Mouse (Mus musculus) lung, adult 2 months (tissue): ENCODE data around the gene Retnlb.

Experiments used
- CTCF ChIP-seq: fragments of 200-500 bp; IDR thresholded peaks from 2 replicates; pipeline ENCODE4 v1.5.1; 2011; ENCODE audit warnings: mild to moderate bottlenecking, low read length, control low read depth; ENCODE audit not compliant: insufficient read depth
- POLR2A ChIP-seq: fragments of 200-500 bp; IDR thresholded peaks from 2 replicates; pipeline ENCODE4 v1.6.1; 2011; ENCODE audit warnings: low read depth, mild to moderate bottlenecking, control low read depth, low read length, borderline replicate concordance; ENCODE audit errors: extremely low read depth

DNA sequence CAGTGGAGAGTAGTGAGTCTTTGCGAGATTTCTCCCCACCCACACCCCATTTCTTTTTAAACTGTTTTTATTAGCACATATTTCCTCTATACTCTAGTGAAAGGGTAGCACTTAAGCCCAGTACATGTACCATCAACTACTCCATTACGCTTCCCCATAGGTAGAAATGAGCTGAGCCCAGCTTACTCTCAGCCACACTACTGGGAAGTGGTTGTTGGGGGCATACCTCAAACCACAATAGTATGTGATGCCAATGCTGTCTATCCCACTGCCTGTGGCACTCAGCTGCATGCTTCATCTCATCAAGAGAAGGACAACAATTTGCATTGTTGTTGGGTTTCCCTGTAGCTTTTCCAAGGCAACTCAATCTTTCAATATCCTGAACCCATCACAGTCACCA is 15.8 kb upstream of the Retnlb start:
- TF ChIP-seq CTCF (no peak), POLR2A (no peak)
